Mouse (Mus musculus) lung, adult 2 months (tissue): ENCODE data around the gene Acot4.
"Not testable (repeated sequence)": the region's sequence is repeated elsewhere in the genome, so short reads cannot be mapped to it uniquely, and the experiment has no call there.

Experiments used
- CTCF ChIP-seq: fragments of 200-500 bp; IDR thresholded peaks from 2 replicates; pipeline ENCODE4 v1.5.1; 2011; ENCODE audit warnings: mild to moderate bottlenecking, low read length, control low read depth; ENCODE audit not compliant: insufficient read depth
- POLR2A ChIP-seq: fragments of 200-500 bp; IDR thresholded peaks from 2 replicates; pipeline ENCODE4 v1.6.1; 2011; ENCODE audit warnings: low read depth, mild to moderate bottlenecking, control low read depth, low read length, borderline replicate concordance; ENCODE audit errors: extremely low read depth

DNA sequence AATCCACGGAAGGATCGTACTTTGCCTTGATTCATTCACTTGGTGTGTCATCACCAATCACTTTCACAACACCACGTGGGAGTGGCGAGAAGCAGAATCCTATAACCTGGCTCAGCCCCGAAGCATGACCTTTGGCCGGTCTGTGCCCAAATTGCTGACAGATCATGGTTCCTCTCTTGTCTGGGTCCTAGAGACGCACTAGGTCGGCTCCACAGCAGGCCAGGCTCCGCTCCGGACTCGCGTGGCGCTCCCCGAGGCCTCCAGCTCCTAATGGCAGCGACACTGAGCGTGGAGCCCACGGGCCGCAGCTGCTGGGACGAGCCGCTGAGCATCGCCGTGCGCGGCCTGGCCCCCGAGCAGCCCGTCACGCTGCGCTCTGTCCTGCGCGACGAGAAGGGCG lies at the start of gene Acot4:
- not testable (repeated sequence) for TF ChIP-seq POLR2A, CTCF
